Mouse (Mus musculus) hindbrain, embryonic 13.5 days (tissue): Measurements from ENCODE around the gene Txn2. TPM values are rescaled to one million over a fixed set of nuclear protein-coding genes. Genes with fewer than 3 reads are reported as not detected.

Experiments used
- ATAC-seq: fragments of 200-750 bp; cut with Nextera tagmentation; 2 replicates; pipeline ENCODE4 v1.8.0; 2017; ENCODE audit warnings: moderate TSS enrichment; ENCODE audit not compliant: low FRiP score
- H3K27ac ChIP-seq: fragments of 300-500 bp; sonication (generic); 2 replicates; pipeline ENCODE4 v1.5.1; 2015; ENCODE audit warnings: inconsistent platforms, mild to moderate bottlenecking, moderate library complexity
- H3K27me3 ChIP-seq: fragments of 300-500 bp; sonication (generic); 2 replicates; pipeline ENCODE4 v1.6.1; 2015; ENCODE audit warnings: mild to moderate bottlenecking, inconsistent platforms
- H3K36me3 ChIP-seq: fragments of 300-500 bp; sonication (generic); 2 replicates; pipeline ENCODE4 v1.6.1; 2015; ENCODE audit warnings: mild to moderate bottlenecking, inconsistent platforms
- H3K4me1 ChIP-seq: fragments of 300-500 bp; sonication (generic); replicated peaks from 2 replicates; pipeline ENCODE4 v1.6.1; 2015; ENCODE audit warnings: inconsistent platforms
- H3K4me2 ChIP-seq: fragments of 300-500 bp; sonication (generic); 2 replicates; pipeline ENCODE4 v1.6.1; 2015; ENCODE audit warnings: inconsistent platforms, mild to moderate bottlenecking, moderate library complexity
- H3K4me3 ChIP-seq: fragments of 300-500 bp; sonication (generic); 2 replicates; pipeline ENCODE4 v1.5.1; 2015; ENCODE audit warnings: mild to moderate bottlenecking, inconsistent platforms
- H3K9ac ChIP-seq: fragments of 300-500 bp; sonication (generic); 2 replicates; pipeline ENCODE4 v1.6.1; 2015; ENCODE audit warnings: mild to moderate bottlenecking, inconsistent platforms
- H3K9me3 ChIP-seq: fragments of 300-500 bp; sonication (generic); 2 replicates; pipeline ENCODE4 v1.6.1; 2016; ENCODE audit warnings: inconsistent platforms
- WGBS: fragments of 180-500 bp; shearing (Covaris S2); methylation state at CpG from one replicate; pipeline ENCODE4 v1.1.7; 2015; 5-methylcytosine and 5-hydroxymethylcytosine counted together
- polyA plus RNA-seq: library from polyadenylated mRNA; unstranded; fragments of >200 nt; fragmentation: Nextera tagmentation; extraction: Ambion mirVana; gene quantifications from 2 replicates; pipeline ENCODE4 v1.2.1, GENCODE M21; 2015

Gene Txn2
- polyA plus RNA-seq, 1 experiment from 2014 or later: 214 TPM

DNA sequence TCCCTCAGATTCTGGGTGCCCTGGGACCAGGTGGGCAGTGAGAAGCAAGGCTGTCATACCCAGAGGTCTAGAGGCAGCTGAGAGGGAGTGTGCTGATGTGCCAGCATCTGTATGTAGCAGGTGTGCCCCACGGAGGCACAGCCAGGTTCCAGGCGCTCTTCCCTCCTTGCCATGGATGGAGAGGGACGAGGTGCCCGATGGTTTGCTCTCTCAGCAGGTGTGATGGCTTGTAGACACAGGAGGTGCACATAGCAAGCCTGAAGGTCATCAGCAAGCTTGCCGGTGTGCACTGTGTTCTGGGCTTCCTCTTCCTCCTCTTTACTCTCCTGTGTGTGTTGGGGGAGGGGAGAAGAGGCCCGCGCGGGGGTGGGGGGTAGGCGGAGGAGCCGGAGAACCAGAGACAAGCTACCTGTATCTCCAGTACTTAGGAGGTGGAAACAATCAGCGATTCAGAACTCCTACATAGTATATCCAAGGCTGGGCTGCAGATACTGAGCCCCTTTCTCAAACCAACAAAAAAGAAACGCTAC, 24.4 kb downstream of the Txn2 start:
- no peak for ATAC-seq
- Histone ChIP-seq H3K4me2 (no peak overlapping the region), H3K4me3 (no peak overlapping the region), H3K27ac (no peak overlapping the region), H3K36me3 (no peaks in the 10 kb centered on the region), H3K27me3 (peaks cover 35% of the 10 kb centered on the region), H3K9me3 (no peaks in the 10 kb centered on the region), H3K4me1 (peaks cover 10% of the 10 kb centered on the region), H3K9ac (no peak overlapping the region)
- WGBS: 31% methylated on average over 12 of the region's 12 CpGs

DNA sequence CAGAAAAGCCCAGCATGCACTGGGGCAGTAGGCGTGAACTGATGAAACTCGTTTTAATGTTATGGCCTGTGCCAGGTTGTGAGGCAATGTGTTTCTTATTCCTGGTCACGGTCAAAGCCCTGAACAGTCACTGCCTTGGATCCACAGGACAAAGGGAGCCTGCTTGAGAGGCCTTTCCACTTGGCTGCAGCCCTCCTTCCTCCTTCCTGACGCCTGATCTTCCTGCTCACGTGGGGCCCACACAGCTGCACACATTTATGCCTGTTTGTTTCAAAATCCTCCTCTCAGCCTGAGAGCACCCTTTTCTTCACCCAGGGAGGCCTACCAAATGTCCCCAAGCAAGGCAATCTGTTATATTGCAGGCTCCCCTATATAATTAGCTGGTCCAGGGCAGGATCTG, 25.6 kb downstream of the Txn2 start:
- Histone ChIP-seq H3K27me3 (peaks cover 35% of the 10 kb centered on the region), H3K4me2 (no peak overlapping the region), H3K36me3 (no peaks in the 10 kb centered on the region), H3K4me1 (peaks cover 10% of the 10 kb centered on the region), H3K27ac (no peak overlapping the region), H3K9ac (no peak overlapping the region), H3K9me3 (no peaks in the 10 kb centered on the region), H3K4me3 (no peak overlapping the region)
- no peak for ATAC-seq
- 70% methylated on average over 5 of the region's 5 CpGs for WGBS

DNA sequence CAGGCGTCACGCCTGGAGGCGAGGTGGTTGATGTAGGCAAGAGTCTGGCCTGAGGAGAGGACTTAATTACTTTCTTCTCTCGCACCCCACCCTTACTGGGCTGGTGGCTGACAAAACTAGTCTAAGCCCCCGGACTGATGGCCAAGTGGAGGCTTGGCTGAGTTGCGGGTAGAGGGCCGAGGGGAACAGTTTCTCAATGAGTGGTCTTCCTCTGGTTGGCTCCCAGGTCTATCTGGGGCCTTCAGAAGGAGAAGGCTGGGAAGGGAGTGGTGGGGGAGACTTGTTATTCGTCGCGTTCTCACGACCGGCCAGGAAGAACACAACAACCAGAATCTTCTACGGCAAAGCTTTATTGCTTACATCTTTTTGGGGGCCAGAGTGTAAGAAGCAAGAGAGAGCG, 33.9 kb downstream of the Txn2 start:
- Histone ChIP-seq H3K9ac (no peak overlapping the region), H3K9me3 (no peaks in the 10 kb centered on the region), H3K4me3 (no peak overlapping the region), H3K36me3 (no peaks in the 10 kb centered on the region), H3K4me2 (no peak overlapping the region), H3K27ac (no peak overlapping the region), H3K4me1 (no peaks in the 10 kb centered on the region), H3K27me3 (no peaks in the 10 kb centered on the region)
- 87% methylated on average over 13 of the region's 14 CpGs for WGBS
- no peak for ATAC-seq

DNA sequence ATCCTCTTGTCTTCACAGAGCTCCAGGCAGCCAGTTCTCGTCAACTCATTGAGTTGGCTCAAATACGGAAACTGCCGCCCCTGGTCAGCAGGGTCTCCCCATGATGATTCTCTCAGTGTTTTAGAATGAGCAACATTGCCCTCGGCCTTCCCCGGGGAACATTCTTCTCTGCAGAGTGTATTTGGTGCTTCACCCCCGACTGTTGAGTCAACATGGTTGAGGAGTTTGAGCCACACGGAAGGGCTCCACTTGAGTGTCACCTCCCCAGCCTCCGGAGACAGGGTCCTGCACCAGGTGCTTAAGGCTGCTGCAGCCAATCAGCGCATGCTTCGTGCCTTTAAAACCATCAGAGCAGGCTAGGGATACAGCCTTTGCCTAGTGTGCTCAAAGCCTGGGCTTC, 35.5 kb downstream of the Txn2 start:
- 76% methylated on average over 10 of the region's 10 CpGs for WGBS
- Histone ChIP-seq H3K27ac (no peak overlapping the region), H3K36me3 (no peaks in the 10 kb centered on the region), H3K4me3 (no peak overlapping the region), H3K9me3 (no peaks in the 10 kb centered on the region), H3K27me3 (no peaks in the 10 kb centered on the region), H3K4me2 (no peak overlapping the region), H3K4me1 (no peaks in the 10 kb centered on the region), H3K9ac (no peak overlapping the region)
- ATAC-seq: no peak

DNA sequence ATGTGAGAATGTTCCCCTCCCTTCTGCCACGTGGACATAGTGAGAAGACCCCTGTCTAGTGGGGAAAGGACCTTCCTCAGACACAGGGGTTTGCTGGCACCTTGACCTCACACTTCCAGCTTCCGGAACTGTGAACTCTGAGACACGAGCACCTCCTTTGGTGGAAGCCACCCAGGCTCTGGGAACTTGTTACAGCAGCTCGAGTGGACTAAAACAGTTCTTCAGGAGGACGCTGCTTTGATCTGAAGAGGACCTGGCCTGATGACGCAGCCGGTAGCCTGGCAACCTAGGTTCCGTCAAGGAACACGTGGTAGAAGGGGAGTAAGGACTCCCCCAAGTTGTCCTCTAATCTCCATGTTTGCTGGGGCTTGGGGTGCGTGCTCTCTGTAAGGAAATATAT, 36.4 kb downstream of the Txn2 start:
- H3K27me3 ChIP-seq: no peaks in the 10 kb centered on the region
- H3K4me1 ChIP-seq: no peaks in the 10 kb centered on the region
- H3K4me3 ChIP-seq: no peak overlapping the region
- no peak overlapping the region for H3K27ac ChIP-seq
- 87% methylated on average over 10 of the region's 10 CpGs for WGBS
- H3K4me2 ChIP-seq: no peak overlapping the region
- no peak for ATAC-seq
- H3K9ac ChIP-seq: no peak overlapping the region
- no peaks in the 10 kb centered on the region for H3K36me3 ChIP-seq
- no peaks in the 10 kb centered on the region for H3K9me3 ChIP-seq

DNA sequence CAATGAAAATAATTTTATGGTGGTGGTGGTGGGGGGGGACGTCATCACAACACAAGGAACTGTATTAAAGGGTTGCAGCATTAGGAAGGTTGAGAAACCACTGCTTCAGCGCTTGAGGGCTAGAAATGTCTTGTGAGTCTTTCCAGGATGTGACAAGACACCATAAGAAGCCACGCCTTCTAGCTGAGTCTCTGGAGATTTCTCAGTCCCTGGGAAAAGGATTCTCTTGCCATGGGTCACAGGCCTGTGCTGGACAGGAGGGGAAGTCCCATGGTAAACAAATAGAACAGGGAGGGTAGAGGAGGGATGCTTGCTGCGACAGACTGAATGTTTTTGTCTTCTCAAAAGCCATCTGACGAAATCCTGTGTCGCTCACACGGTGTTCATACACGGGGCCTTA, 37.0 kb downstream of the Txn2 start:
- no peak overlapping the region for H3K4me3 ChIP-seq
- H3K27ac ChIP-seq: no peak overlapping the region
- 86% methylated on average over 8 of the region's 8 CpGs for WGBS
- ATAC-seq: no peak
- H3K9me3 ChIP-seq: no peaks in the 10 kb centered on the region
- H3K36me3 ChIP-seq: no peaks in the 10 kb centered on the region
- no peak overlapping the region for H3K9ac ChIP-seq
- H3K4me1 ChIP-seq: no peaks in the 10 kb centered on the region
- H3K4me2 ChIP-seq: no peak overlapping the region
- H3K27me3 ChIP-seq: no peaks in the 10 kb centered on the region

DNA sequence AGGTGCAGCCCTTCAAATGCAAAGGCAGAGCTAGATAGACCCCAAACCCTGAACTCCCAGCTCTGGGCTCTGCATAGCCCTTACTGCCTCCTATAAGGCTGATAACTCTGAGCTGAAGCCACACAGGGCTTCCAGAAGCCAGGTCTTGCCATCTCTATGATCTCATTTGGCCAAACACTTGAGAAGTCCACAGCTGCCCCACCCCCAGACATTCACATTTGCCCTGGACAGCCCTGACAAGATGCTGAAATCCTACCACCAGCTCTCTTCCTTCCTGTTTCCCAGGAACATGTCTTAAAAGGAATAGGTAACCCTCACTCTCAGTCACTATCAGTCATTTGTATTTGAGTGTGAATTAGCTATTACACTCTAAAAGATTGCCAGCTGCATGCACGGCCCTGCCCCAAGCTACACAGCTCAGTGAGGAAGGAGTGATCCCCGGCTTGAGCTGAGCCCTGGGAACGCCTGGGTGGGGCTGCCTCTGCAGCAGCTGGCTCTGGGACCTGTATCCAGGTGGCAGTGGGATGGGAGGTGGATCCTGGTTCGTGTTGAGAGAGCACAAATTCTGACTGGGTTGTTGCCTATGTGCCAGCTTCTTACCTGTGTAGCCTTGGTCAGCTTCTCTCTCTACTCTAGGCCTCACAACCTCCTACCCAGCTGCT, 38.9 kb downstream of the Txn2 start:
- no peak overlapping the region for H3K9ac ChIP-seq
- no peaks in the 10 kb centered on the region for H3K36me3 ChIP-seq
- no peak overlapping the region for H3K27ac ChIP-seq
- H3K27me3 ChIP-seq: no peaks in the 10 kb centered on the region
- H3K4me1 ChIP-seq: no peaks in the 10 kb centered on the region
- no peak for ATAC-seq
- no peak overlapping the region for H3K4me2 ChIP-seq
- no peaks in the 10 kb centered on the region for H3K9me3 ChIP-seq
- no peak overlapping the region for H3K4me3 ChIP-seq
- 52% methylated on average over 4 of the region's 4 CpGs for WGBS

DNA sequence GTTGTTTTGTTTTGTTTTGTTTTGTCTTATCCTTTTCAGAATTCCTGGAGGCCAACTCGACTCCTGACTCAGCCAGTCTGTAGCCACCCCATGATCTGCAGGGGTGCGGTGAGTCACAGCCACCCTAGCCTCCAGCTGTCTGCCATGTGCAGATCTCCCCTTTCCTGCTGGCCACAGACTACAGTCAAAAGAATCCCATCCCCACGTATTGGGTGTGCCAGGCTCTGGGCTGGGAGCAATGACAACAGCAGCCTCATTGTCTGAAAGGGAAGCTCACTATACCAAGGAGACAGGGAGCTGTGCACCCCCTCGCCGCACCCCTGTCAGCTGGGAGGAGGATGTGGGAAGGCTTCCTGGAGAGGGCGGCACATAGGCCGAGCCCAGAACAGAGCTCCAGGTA, 40.5 kb downstream of the Txn2 start:
- 56% methylated on average over 7 of the region's 7 CpGs for WGBS
- no peaks in the 10 kb centered on the region for H3K9me3 ChIP-seq

DNA sequence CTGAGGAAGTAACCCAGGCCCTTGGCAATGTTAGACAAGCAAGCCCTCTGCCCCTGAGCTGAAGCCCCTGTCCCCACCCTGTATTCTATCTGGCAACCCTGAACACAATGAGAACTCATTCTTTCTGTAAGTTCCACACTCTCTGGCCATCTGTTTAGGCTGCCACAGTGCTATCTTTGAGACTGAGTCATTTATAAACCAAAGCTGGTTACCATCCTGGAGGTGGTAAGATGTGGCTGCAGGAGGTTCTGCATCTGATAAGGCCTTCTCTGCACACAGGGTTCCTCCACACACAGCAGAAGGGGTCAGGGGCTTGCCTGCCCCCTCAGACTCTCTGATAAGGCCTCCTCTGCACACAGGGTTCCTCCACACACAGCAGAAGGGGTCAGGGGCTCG, 41.7 kb downstream of the Txn2 start:
- H3K4me2 ChIP-seq: no peak overlapping the region
- 60% methylated on average over 1 of the region's 1 CpGs for WGBS
- H3K4me1 ChIP-seq: 0 out of 2 replicates have a peak, but pooled peaks cover 7% of the 10 kb centered on the region
- no peaks in the 10 kb centered on the region for H3K27me3 ChIP-seq
- no peaks in the 10 kb centered on the region for H3K36me3 ChIP-seq
- H3K27ac ChIP-seq: no peak overlapping the region
- no peak overlapping the region for H3K4me3 ChIP-seq
- no peak overlapping the region for H3K9ac ChIP-seq
- H3K9me3 ChIP-seq: no peaks in the 10 kb centered on the region
- no peak for ATAC-seq

More for the DNA sequence above, 40.5 kb downstream of the Txn2 start:
- H3K4me1 ChIP-seq: 0 out of 2 replicates have a peak, but pooled peaks cover under 1% of the 10 kb centered on the region
- no peak overlapping the region for H3K4me2 ChIP-seq
- no peak overlapping the region for H3K4me3 ChIP-seq
- no peaks in the 10 kb centered on the region for H3K36me3 ChIP-seq
- no peak overlapping the region for H3K27ac ChIP-seq
- no peak for ATAC-seq
- H3K9ac ChIP-seq: no peak overlapping the region
- no peaks in the 10 kb centered on the region for H3K27me3 ChIP-seq

DNA sequence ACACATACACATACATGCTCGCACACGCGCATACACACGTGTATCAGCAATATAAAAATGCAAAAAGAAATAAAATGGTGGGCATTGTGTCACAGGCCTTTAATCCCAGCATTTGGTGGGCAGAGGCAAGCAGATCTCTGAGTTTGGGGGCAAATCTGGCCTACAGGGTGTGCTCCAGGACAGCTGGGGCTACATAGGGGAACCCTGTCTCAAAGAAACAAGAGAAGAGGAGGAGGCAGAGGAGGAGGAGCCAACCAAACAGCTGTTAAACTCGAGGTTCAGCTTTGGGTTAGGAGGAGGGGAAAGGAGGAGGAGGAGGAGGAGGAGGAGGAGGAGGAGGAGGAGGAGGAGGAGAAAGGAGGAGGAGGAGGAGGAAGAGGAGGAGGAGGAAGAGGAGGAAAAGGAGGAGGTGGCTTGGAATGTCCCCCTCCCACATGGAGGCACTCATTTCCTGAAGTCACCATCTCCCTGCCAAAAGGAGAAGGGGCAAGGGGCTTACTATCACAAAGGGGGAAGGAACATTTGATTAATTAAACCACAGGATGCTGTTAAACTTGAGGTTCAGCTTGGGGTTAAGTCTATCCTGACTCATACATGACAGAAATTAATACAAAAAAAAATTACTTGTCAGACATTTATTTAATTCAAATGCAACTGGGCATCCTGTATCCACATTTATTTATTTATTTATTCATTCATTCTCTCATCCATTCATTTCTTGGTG, 42.3 kb downstream of the Txn2 start:
- ATAC-seq: no peak
- Histone ChIP-seq H3K27ac (no peak overlapping the region), H3K36me3 (no peaks in the 10 kb centered on the region), H3K4me3 (no peak overlapping the region), H3K4me1 (0 out of 2 replicates have a peak, but pooled peaks cover 7% of the 10 kb centered on the region), H3K9me3 (no peaks in the 10 kb centered on the region), H3K4me2 (no peak overlapping the region), H3K9ac (no peak overlapping the region), H3K27me3 (no peaks in the 10 kb centered on the region)
- 93% methylated on average over 4 of the region's 5 CpGs for WGBS

DNA sequence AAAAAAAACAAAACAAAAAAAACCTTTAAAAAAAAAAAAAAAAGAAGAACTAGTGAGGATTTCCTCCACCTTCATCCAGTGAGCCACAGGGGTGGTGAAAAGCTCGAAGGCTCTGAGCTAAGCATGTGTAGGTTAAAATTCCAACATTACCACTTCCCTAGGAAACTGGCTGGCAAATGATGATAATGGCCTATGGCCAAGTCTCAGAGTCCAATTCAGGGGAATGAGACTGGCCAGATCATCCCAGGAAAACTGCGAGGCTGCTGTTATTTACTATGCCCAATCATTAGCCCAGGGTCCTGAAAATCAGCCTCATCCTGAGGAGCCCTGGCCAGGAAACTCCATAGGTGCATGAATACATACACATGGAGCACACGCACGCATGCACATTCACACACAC, 42.9 kb downstream of the Txn2 start:
- Histone ChIP-seq H3K4me3 (no peak overlapping the region), H3K4me1 (0 out of 2 replicates have a peak, but pooled peaks cover 7% of the 10 kb centered on the region), H3K36me3 (no peaks in the 10 kb centered on the region), H3K27ac (no peak overlapping the region), H3K9me3 (no peaks in the 10 kb centered on the region), H3K27me3 (no peaks in the 10 kb centered on the region), H3K9ac (no peak overlapping the region), H3K4me2 (no peak overlapping the region)
- 94% methylated on average over 4 of the region's 4 CpGs for WGBS
- no peak for ATAC-seq

DNA sequence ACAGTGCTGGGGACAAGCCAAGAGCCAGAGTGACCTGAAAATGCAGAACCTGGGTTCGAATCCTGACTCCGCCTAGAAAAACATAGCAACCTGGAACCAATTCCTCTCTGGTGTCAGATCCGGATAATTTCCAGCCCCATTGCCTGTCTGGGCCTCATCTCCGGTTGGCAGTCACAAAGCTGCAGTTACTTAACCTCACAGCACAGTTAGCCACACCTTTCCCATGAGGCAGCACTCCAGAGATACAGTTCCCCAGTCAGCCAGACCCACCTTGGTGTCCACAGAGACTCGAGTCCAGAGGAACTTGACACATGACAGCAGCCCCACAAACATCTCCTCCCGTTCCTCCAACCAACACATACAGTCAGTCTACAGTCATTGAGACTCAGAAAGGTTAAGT, 43.6 kb downstream of the Txn2 start:
- H3K9ac ChIP-seq: no peak overlapping the region
- no peaks in the 10 kb centered on the region for H3K9me3 ChIP-seq
- 0 out of 2 replicates have a peak, but pooled peaks cover 7% of the 10 kb centered on the region for H3K4me1 ChIP-seq
- 88% methylated on average over 6 of the region's 6 CpGs for WGBS
- no peak overlapping the region for H3K4me3 ChIP-seq
- H3K36me3 ChIP-seq: no peaks in the 10 kb centered on the region
- H3K27ac ChIP-seq: no peak overlapping the region
- no peak for ATAC-seq
- no peaks in the 10 kb centered on the region for H3K27me3 ChIP-seq
- H3K4me2 ChIP-seq: no peak overlapping the region

DNA sequence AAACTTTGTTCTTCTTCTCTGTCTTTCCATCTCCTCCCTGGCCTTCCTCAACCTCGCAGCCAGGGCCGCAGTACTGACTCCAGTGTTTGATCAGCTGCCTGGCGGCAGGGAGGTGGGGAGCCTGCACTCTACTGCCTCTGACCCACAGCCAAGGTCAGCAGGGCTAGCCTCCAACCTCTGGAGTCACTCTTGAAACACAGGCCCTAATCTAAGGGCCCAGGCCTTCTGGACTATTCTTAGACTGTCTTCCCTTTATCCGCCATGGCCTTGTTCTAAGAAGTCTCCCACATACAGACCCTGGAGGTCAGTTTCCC, 45.2 kb downstream of the Txn2 start:
- 68% methylated on average over 4 of the region's 4 CpGs for WGBS
- Histone ChIP-seq H3K4me3 (no peak overlapping the region), H3K9me3 (no peaks in the 10 kb centered on the region), H3K4me2 (no peak overlapping the region), H3K27me3 (no peaks in the 10 kb centered on the region), H3K27ac (peak overlapping the region; percentile 35; the same call in 1 of the 2 replicates), H3K9ac (no peak overlapping the region; the same call in 1 of the 2 replicates), H3K4me1 (0 out of 2 replicates have a peak, but pooled peaks cover 7% of the 10 kb centered on the region), H3K36me3 (no peaks in the 10 kb centered on the region)
- ATAC-seq: no peak
